Comparison of ENCODE assay signal across 13 mouse cellular contexts in the genomic region with DNA sequence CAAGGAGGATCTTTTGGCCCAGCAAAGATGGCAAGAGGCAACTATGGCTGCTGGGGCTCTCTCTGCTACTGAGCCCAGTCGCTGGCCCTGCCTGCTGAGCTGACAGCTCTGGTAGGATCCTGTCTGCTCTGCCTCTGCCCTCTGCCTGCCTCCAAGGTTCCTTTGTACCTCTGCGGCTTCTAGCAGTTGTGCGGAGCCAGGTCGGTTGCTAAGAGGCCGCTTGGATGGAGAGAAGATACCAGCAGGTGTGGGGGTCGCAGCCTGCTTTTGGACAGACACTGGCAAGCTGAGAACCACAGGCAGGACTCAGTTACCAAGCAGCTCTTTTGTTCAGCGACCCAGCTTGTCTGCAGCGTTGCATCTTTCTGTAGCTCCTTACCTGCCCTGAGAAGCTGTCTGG.
DNase-seq lines count a peak whose midpoint lies in the region; ATAC-seq lines count a peak whose summit lies in the region.
"Had no signal": no experiment of that assay in that cellular context is flagged by ENCODE, and none has a peak within 500 bp of the region (broad histone marks: within the 10 kb centered on the region; RNA-seq: fewer than 3 reads in every experiment).

No protein-coding gene starts in this region.

- H3K9me3 ChIP-seq in forebrain, embryonic 10.5 days = no peaks in the 10 kb centered on the region
- H3K9me3 ChIP-seq in hindbrain, embryonic 15.5 days = no peaks in the 10 kb centered on the region
- no peaks in the 10 kb centered on the region for H3K9me3 ChIP-seq in neural tube, embryonic 14.5 days (ENCODE audit: control insufficient read depth, low read length)
- H3K9me3 ChIP-seq: heart, embryonic 15.5 days had no signal

- peak overlapping the region; percentile 72 for H3K27ac ChIP-seq in forebrain, embryonic 10.5 days
- H3K27ac ChIP-seq in hindbrain, embryonic 15.5 days (replicated peaks) = peak overlapping the region; percentile 91
- peak overlapping the region; percentile 77 for H3K27ac ChIP-seq in neural tube, embryonic 14.5 days (ENCODE audit: low read depth, low read length)
- H3K27ac ChIP-seq: heart, embryonic 15.5 days had no signal

- intact Hi-C loops in left cerebral cortex, postnatal 4 days (cut with DNase I) = loop anchor here (10.0 kb wide), 2 partner anchors 340 to 350 kb away; a partner anchor contains a TSS

- peaks cover 24% of the 10 kb centered on the region for H3K27me3 ChIP-seq in forebrain, embryonic 10.5 days (ENCODE audit: poor library complexity, severe bottlenecking)
- no peaks in the 10 kb centered on the region for H3K27me3 ChIP-seq in hindbrain, embryonic 15.5 days
- H3K27me3 ChIP-seq in neural tube, embryonic 14.5 days (ENCODE audit: control insufficient read depth, insufficient read depth, low read length) = no peaks in the 10 kb centered on the region
- H3K27me3 ChIP-seq: heart, embryonic 15.5 days had no signal

- no peak overlapping the region for H3K4me3 ChIP-seq in forebrain, embryonic 10.5 days
- H3K4me3 ChIP-seq in hindbrain, embryonic 15.5 days = no peak overlapping the region
- H3K4me3 ChIP-seq in neural tube, embryonic 14.5 days (ENCODE audit: low read depth, low read length) = no peak overlapping the region
- H3K4me3 ChIP-seq: erythroblast, embryonic 14.5 days; heart, embryonic 15.5 days had no signal

- WGBS in forebrain, embryonic 10.5 days = 28% methylated on average over 8 of the region's 8 CpGs
- 26% methylated on average over 8 of the region's 8 CpGs for WGBS in hindbrain, embryonic 15.5 days
- WGBS in neural tube, embryonic 14.5 days = 53% methylated on average over 8 of the region's 8 CpGs

- peak; percentile 36 for DNase-seq in left cerebral cortex, postnatal 4 days
- DNase-seq in left cerebral cortex, adult 9 months (ENCODE audit: low spot score in 2 of 2) = no peak
- no peak for DNase-seq in forebrain, embryonic 10.5 days (ENCODE audit: extremely low spot score, low spot score)
- no peak for DNase-seq in kidney, adult 11 months
- DNase-seq in kidney, postnatal 25 days = no peak
- DNase-seq: gastrocnemius, postnatal 25 days; right cerebral cortex, postnatal 14 days had no signal

- no peak overlapping the region for H3K4me2 ChIP-seq in hindbrain, embryonic 15.5 days
- H3K4me2 ChIP-seq in neural tube, embryonic 14.5 days (ENCODE audit: low read depth, low read length) = no peak overlapping the region
- H3K4me2 ChIP-seq: heart, embryonic 15.5 days had no signal

- no peak overlapping the region for H3K9ac ChIP-seq in hindbrain, embryonic 15.5 days
- peak overlapping the region; percentile 37 for H3K9ac ChIP-seq in neural tube, embryonic 14.5 days (replicated peaks; ENCODE audit: low read depth, low read length)
- H3K9ac ChIP-seq: heart, embryonic 15.5 days had no signal

- H3K36me3 ChIP-seq in forebrain, embryonic 10.5 days (replicated peaks) = no peaks in the 10 kb centered on the region
- H3K36me3 ChIP-seq in hindbrain, embryonic 15.5 days = no peaks in the 10 kb centered on the region
- H3K36me3 ChIP-seq in neural tube, embryonic 14.5 days (ENCODE audit: control insufficient read depth, insufficient read depth, low read length) = no peaks in the 10 kb centered on the region
- H3K36me3 ChIP-seq: heart, embryonic 15.5 days had no signal

- H3K4me1 ChIP-seq in forebrain, embryonic 10.5 days = peaks cover 48% of the 10 kb centered on the region
- peaks cover 47% of the 10 kb centered on the region for H3K4me1 ChIP-seq in hindbrain, embryonic 15.5 days (replicated peaks)
- peaks cover 46% of the 10 kb centered on the region for H3K4me1 ChIP-seq in neural tube, embryonic 14.5 days (ENCODE audit: control insufficient read depth, insufficient read depth, low read length)

- peak; percentile 2; the same call in 1 of the 2 replicates for ATAC-seq in hindbrain, embryonic 15.5 days (ENCODE audit: low FRiP score, low read depth)
- ATAC-seq in neural tube, embryonic 14.5 days (ENCODE audit: low read depth) = no peak
- ATAC-seq: intestine, embryonic 16.5 days; lung, postnatal 0 days had no signal
